Mouse (Mus musculus): ENCODE measurements around the gene Tead2. TPM values are rescaled to one million over a fixed set of nuclear protein-coding genes. Genes with fewer than 3 reads are reported as not detected.
"Not testable (repeated sequence)": the region's sequence is repeated elsewhere in the genome, so short reads cannot be mapped to it uniquely, and the experiment has no call there.

Tead2 gene
- 28.9 and 44.5 TPM in 2 replicates for polyA plus RNA-seq (2015; fragmentation: Nextera tagmentation; extraction: Ambion mirVana)

DNA sequence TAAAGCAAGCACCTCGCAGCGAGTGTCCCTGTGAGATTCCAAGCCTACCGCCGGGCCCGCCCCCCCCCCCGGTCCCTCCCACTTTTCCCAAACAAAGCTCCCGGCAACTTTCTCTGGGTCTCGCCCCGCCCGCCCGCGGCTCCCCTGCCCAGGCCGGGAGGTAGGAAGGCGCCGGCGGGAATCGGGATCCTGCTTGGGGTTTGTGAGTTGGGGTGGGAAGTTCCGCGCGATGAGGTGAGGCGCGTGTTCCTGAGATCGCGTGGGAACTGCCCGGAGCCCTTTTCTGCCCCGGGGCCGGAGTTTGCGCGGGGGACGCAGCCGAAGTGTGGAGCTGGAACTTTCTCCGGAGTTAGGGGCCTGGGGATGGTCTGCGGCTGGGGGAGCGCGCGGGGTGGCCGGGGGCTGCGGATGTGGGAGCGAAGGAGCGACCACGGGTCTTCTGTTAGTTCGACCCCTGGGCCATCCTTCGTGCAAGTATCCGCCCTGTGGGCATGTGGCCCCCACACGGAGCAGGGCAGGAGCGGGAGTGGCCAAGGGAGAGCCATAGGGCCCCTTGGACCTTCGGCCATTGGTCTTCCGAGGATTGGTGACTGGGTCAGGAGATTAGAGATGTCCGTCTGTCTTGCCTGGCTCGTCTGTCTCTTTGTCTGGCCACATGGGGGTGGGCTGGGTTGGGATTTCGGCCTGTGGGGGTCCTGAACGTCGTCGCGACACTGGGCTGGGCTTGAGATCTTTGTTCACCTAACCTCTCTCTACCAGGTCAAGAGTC is at the start of gene Tead2:
Gene Tead2, plus strand, starts transcription at position 81 of the 769 bp plus-strand sequence.
- no peaks in the 10 kb centered on the region for H3K9me3 ChIP-seq (replicated peaks)
- peak within 1 kb of the TSS; percentile 84 for H3K27ac ChIP-seq (replicated peaks)
- no peaks in the 10 kb centered on the region for H3K36me3 ChIP-seq
- peak within 1 kb of the TSS; percentile 48 for H3K4me3 ChIP-seq (replicated peaks)
- peaks cover 14% of the 10 kb centered on the region for H3K27me3 ChIP-seq (replicated peaks)
- under 1% methylated on average over 55 of the region's 55 CpGs for WGBS
- ATAC-seq (ENCODE audit: low FRiP score): peak; percentile 45; the same call in 1 of the 2 replicates
- H3K4me2 ChIP-seq: peak within 1 kb of the TSS; percentile 68
- H3K9ac ChIP-seq (replicated peaks): peak within 1 kb of the TSS; percentile 62
- peaks cover 31% of the 10 kb centered on the region for H3K4me1 ChIP-seq

GRCm38 (mm10) chr7:45166950-45167401 is 48.6 kb upstream of the Tead2 start:
- 30% methylated on average over 10 of the region's 10 CpGs for WGBS
- Histone ChIP-seq H3K4me1 (peaks cover 30% of the 10 kb centered on the region), H3K9ac (replicated peaks) (no peak overlapping the region), H3K27me3 (replicated peaks) (peaks cover 95% of the 10 kb centered on the region), H3K9me3 (replicated peaks) (no peaks in the 10 kb centered on the region), H3K4me2 (no peak overlapping the region), H3K4me3 (replicated peaks) (no peak overlapping the region), H3K27ac (replicated peaks) (no peak overlapping the region), H3K36me3 (no peaks in the 10 kb centered on the region)
- no peak for ATAC-seq (ENCODE audit: low FRiP score)

GRCm38 (mm10) chr7:45167761-45168445 is 47.6 kb upstream of the Tead2 start:
- no peaks in the 10 kb centered on the region for H3K9me3 ChIP-seq (replicated peaks)
- H3K27ac ChIP-seq (replicated peaks): no peak overlapping the region
- peaks cover 22% of the 10 kb centered on the region for H3K4me1 ChIP-seq
- peaks cover 94% of the 10 kb centered on the region for H3K27me3 ChIP-seq (replicated peaks)
- ATAC-seq (ENCODE audit: low FRiP score): no peak
- 4% methylated on average over 19 of the region's 19 CpGs for WGBS
- no peak overlapping the region for H3K4me2 ChIP-seq
- no peak overlapping the region for H3K9ac ChIP-seq (replicated peaks)
- H3K4me3 ChIP-seq (replicated peaks): no peak overlapping the region
- H3K36me3 ChIP-seq: no peaks in the 10 kb centered on the region

DNA sequence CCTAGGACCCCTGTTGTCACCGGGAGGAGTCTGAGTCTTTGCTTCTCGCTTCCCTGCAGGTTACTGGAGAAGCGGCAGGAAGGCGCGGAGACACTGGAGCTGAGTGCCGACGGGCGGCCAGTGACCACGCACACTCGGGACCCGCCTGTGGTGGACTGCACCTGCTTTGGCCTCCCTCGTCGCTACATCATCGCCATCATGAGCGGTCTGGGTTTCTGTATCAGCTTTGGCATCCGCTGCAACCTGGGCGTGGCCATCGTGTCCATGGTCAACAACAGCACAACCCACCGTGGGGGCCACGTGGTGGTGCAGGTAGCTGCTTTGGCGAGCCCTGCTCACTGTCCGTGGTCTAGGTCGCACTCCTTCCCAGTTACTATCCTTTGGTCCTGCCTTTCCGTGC is 46.9 kb upstream of the Tead2 start:
- Histone ChIP-seq H3K9me3 (replicated peaks) (no peaks in the 10 kb centered on the region), H3K27me3 (replicated peaks) (peaks cover 88% of the 10 kb centered on the region), H3K9ac (replicated peaks) (no peak overlapping the region), H3K27ac (replicated peaks) (no peak overlapping the region), H3K36me3 (no peaks in the 10 kb centered on the region), H3K4me3 (replicated peaks) (peak overlapping the region; percentile 17; the same call in 1 of the 2 replicates), H3K4me1 (peaks cover 20% of the 10 kb centered on the region), H3K4me2 (peak overlapping the region; percentile 40)
- 7% methylated on average over 24 of the region's 24 CpGs for WGBS
- no peak for ATAC-seq (ENCODE audit: low FRiP score)

DNA sequence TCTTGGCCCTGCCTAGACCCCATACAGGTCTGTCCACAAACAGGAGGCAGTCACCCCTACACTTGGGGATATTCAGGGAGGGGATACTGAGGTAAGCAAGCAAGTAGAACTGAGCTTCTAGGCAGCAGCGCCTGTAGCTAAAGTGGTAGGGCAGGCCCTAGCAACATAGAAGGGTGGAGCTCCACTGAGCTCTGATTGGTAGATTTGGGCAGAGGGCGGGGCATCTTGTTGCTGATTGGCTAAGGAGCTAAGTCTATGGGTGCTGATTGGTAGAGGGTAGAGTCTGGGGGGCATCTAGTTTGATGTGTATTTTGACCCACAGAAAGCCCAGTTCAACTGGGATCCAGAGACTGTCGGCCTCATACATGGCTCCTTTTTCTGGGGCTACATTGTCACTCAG is 46.1 kb upstream of the Tead2 start:
- H3K4me3 ChIP-seq (replicated peaks): no peak overlapping the region
- H3K27ac ChIP-seq (replicated peaks): no peak overlapping the region
- no peaks in the 10 kb centered on the region for H3K9me3 ChIP-seq (replicated peaks)
- H3K27me3 ChIP-seq (replicated peaks): peaks cover 87% of the 10 kb centered on the region
- H3K36me3 ChIP-seq: no peaks in the 10 kb centered on the region
- H3K4me1 ChIP-seq: peaks cover 15% of the 10 kb centered on the region
- no peak overlapping the region for H3K4me2 ChIP-seq
- no peak for ATAC-seq (ENCODE audit: low FRiP score)
- no peak overlapping the region for H3K9ac ChIP-seq (replicated peaks)
- 92% methylated on average over 3 of the region's 3 CpGs for WGBS

DNA sequence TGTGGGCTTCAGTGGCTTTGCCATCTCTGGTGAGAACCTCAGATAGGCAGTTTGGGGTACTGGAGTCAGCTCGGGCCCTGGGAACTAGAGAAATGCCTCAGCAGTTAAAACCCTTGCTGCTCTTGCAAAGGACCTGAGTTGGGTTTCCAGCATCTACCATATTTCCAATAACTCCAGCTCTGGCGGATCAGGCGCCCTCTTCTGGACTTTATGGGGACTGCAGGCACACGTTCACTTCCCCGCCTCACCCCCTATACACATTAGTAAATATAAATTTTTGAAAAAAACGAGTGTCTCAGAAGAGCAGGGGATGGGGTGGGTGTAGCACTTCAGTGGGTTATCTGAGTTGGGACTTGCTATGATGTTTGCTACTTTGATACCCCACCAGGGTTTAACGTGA is 42.6 kb upstream of the Tead2 start:
- ATAC-seq (ENCODE audit: low FRiP score): no peak
- Histone ChIP-seq H3K9ac (replicated peaks) (no peak overlapping the region), H3K4me1 (peaks cover 24% of the 10 kb centered on the region), H3K36me3 (no peaks in the 10 kb centered on the region), H3K27ac (replicated peaks) (no peak overlapping the region), H3K4me3 (replicated peaks) (no peak overlapping the region), H3K4me2 (no peak overlapping the region), H3K27me3 (replicated peaks) (peaks cover 87% of the 10 kb centered on the region), H3K9me3 (replicated peaks) (no peaks in the 10 kb centered on the region)
- WGBS: 60% methylated on average over 7 of the region's 7 CpGs

- 70% methylated on average over 1 of the region's 1 CpGs for WGBS
- Histone ChIP-seq H3K4me1 (peaks cover 16% of the 10 kb centered on the region), H3K27me3 (replicated peaks) (peaks cover 87% of the 10 kb centered on the region)
- not testable (repeated sequence) for H3K9ac ChIP-seq (replicated peaks); H3K36me3 ChIP-seq; H3K4me2 ChIP-seq; H3K4me3 ChIP-seq (replicated peaks); H3K9me3 ChIP-seq (replicated peaks); ATAC-seq (ENCODE audit: low FRiP score); H3K27ac ChIP-seq (replicated peaks)
These were observed 41.8 kb upstream of the Tead2 start for GRCm38 (mm10) chr7:45173772-45174171.

- 3% methylated on average over 29 of the region's 29 CpGs for WGBS
- Histone ChIP-seq H3K27me3 (replicated peaks) (peaks cover 87% of the 10 kb centered on the region), H3K9ac (replicated peaks) (no peak overlapping the region), H3K4me1 (peaks cover 14% of the 10 kb centered on the region), H3K4me2 (peak overlapping the region; percentile 39), H3K4me3 (replicated peaks) (peak overlapping the region; percentile 14; the same call in 1 of the 2 replicates), H3K27ac (replicated peaks) (no peak overlapping the region), H3K9me3 (replicated peaks) (no peaks in the 10 kb centered on the region), H3K36me3 (no peaks in the 10 kb centered on the region)
- no peak for ATAC-seq (ENCODE audit: low FRiP score)
These were observed 40.8 kb upstream of the Tead2 start for GRCm38 (mm10) chr7:45174567-45175280.

DNA sequence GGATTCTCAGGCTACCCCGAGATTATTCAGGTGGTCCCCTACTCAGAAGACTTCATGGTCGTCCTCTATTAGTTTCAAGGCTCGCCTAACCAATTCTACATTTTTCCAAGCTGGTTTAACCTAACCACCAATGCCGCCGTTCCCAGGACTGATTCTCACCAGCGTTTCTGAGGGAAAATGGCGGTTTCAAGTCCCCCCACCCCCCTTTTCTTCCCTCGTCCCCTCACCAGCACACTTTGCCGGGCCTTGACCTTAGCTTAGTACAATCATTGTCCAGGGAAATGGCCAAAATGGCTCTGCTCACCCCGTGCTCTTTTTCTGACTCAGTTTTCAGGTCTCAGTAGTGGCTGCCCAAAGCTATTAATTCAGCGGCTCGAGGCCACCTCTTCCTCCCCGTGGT is 40.2 kb upstream of the Tead2 start:
- ATAC-seq (ENCODE audit: low FRiP score): no peak
- Histone ChIP-seq H3K9me3 (replicated peaks) (no peaks in the 10 kb centered on the region), H3K9ac (replicated peaks) (no peak overlapping the region), H3K36me3 (no peaks in the 10 kb centered on the region), H3K4me3 (replicated peaks) (no peak overlapping the region), H3K27me3 (replicated peaks) (peaks cover 87% of the 10 kb centered on the region), H3K4me2 (no peak overlapping the region), H3K27ac (replicated peaks) (no peak overlapping the region), H3K4me1 (peaks cover 14% of the 10 kb centered on the region)
- 4% methylated on average over 13 of the region's 13 CpGs for WGBS

GRCm38 (mm10) chr7:45175929-45176328 is 39.6 kb upstream of the Tead2 start:
- H3K9ac ChIP-seq (replicated peaks): no peak overlapping the region
- H3K4me3 ChIP-seq (replicated peaks): peak overlapping the region; percentile 17

DNA sequence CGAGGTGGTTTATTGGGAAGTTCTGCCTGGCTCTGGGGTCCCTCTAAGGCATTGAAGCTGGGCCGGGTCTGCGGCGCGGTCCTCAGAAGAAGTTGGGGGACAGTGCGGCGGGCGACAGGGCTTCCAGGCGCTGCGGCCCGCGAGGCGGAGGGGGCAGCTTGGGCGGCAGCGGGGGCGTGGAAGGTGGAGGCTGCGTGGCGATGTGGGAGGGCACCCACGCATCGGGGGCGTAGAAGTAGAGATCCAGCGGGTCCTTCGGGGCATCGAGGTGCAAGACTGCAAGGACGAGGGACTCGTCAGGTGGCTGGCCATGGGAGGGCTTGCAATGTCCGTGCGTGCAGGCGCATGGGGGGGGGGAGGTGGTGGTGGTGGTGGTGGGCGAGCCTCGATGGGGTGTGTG is 39.2 kb upstream of the Tead2 start:
- Histone ChIP-seq H3K27ac (replicated peaks) (no peak overlapping the region), H3K27me3 (replicated peaks) (peaks cover 88% of the 10 kb centered on the region), H3K36me3 (no peaks in the 10 kb centered on the region), H3K4me3 (replicated peaks) (peak overlapping the region; percentile 17), H3K4me2 (peak overlapping the region; percentile 46), H3K9ac (replicated peaks) (no peak overlapping the region), H3K9me3 (replicated peaks) (no peaks in the 10 kb centered on the region), H3K4me1 (peaks cover 19% of the 10 kb centered on the region)
- 2% methylated on average over 31 of the region's 31 CpGs for WGBS
- no peak for ATAC-seq (ENCODE audit: low FRiP score)

More at GRCm38 (mm10) chr7:45175929-45176328, 39.6 kb upstream of the Tead2 start:
- no peak for ATAC-seq (ENCODE audit: low FRiP score)
- H3K4me2 ChIP-seq: peak overlapping the region; percentile 46
- no peak overlapping the region for H3K27ac ChIP-seq (replicated peaks)
- no peaks in the 10 kb centered on the region for H3K36me3 ChIP-seq
- H3K27me3 ChIP-seq (replicated peaks): peaks cover 88% of the 10 kb centered on the region
- peaks cover 15% of the 10 kb centered on the region for H3K4me1 ChIP-seq
- H3K9me3 ChIP-seq (replicated peaks): no peaks in the 10 kb centered on the region
- WGBS: 1% methylated on average over 22 of the region's 23 CpGs

Data from neural tube, embryonic 15.5 days (tissue).